Mouse (Mus musculus) cerebellum, postnatal 4 days (tissue): ENCODE data around the gene Mrps6.
"Not testable (repeated sequence)": the region's sequence is repeated elsewhere in the genome, so short reads cannot be mapped to it uniquely, and the experiment has no call there.

Source experiments
- DNase-seq, 2 experiments: peaks; one replicate each; pipeline ENCODE4 v3.0.0; 2022; ENCODE audit warnings: low spot score in 2 of 2, mixed read lengths in 1 of 2

Mrps6 gene

GRCm38 (mm10) chr16:92062832-92063231 lies 4.8 kb downstream of the Mrps6 start:
- no peak for DNase-seq

GRCm38 (mm10) chr16:92064801-92065200 lies 6.7 kb downstream of the Mrps6 start:
- DNase-seq, result no peak

- no peak for DNase-seq
Measured at GRCm38 (mm10) chr16:92070338-92070737, 12.3 kb downstream of the Mrps6 start.

GRCm38 (mm10) chr16:92076797-92077196 lies 18.7 kb downstream of the Mrps6 start:
- DNase-seq, result no peak

GRCm38 (mm10) chr16:92083771-92084453 lies 25.8 kb downstream of the Mrps6 start:
- DNase-seq, result no peak

- DNase-seq, result no peak
Measured at GRCm38 (mm10) chr16:92089225-92089624, 31.2 kb downstream of the Mrps6 start.

- no peak for DNase-seq
Measured at GRCm38 (mm10) chr16:92091876-92092275, 33.8 kb downstream of the Mrps6 start.

GRCm38 (mm10) chr16:92098351-92099051 lies 40.4 kb downstream of the Mrps6 start:
- no peak for DNase-seq

GRCm38 (mm10) chr16:92099598-92099997 lies 41.5 kb downstream of the Mrps6 start:
- no peak for DNase-seq

- no peak for DNase-seq
Measured at GRCm38 (mm10) chr16:92100111-92100510, 42.0 kb downstream of the Mrps6 start.

GRCm38 (mm10) chr16:92102115-92102514 lies 44.0 kb downstream of the Mrps6 start:
- no peak for DNase-seq

- not testable (repeated sequence) for DNase-seq
Measured at GRCm38 (mm10) chr16:92102931-92103330, 44.9 kb downstream of the Mrps6 start.

- DNase-seq, result no peak
Measured at GRCm38 (mm10) chr16:92103572-92104331, 45.7 kb downstream of the Mrps6 start.

- DNase-seq, result no peak
Measured at GRCm38 (mm10) chr16:92104332-92104590, 46.2 kb downstream of the Mrps6 start.

GRCm38 (mm10) chr16:92104951-92105350 lies 46.9 kb downstream of the Mrps6 start:
- DNase-seq, result no peak

- DNase-seq, result no peak
Measured at GRCm38 (mm10) chr16:92105631-92106030, 47.6 kb downstream of the Mrps6 start.

- DNase-seq, result no peak
Measured at GRCm38 (mm10) chr16:92107346-92107745, 49.3 kb downstream of the Mrps6 start.

GRCm38 (mm10) chr16:92114706-92115241 lies 56.7 kb downstream of the Mrps6 start:
- peak in 1 of 2 experiments; percentile 42 for DNase-seq

- no peak for DNase-seq
Measured at GRCm38 (mm10) chr16:92115611-92116421, 57.7 kb downstream of the Mrps6 start.

- no peak for DNase-seq
Measured at GRCm38 (mm10) chr16:92117337-92118209, 59.5 kb downstream of the Mrps6 start.
